ENCODE assay signal across 16 mouse cellular contexts in the genomic region with DNA sequence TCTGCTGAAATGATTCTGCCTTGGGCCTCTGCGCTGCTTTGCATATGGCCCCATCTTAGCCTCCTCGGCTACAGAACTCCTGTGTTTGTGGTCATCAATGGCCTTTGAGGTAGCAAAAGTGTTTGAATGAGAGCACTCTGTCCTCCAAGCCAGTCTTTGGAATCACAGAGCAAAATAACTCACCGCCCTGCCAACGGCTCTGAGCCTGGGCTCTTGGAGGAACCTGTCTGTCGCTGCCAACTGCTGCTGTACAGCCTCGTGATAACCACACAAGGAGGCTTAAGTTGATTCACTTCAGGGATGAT. TPM values are rescaled to one million over a fixed set of nuclear protein-coding genes. Genes with fewer than 3 reads are reported as not detected.
DNase-seq lines count a peak whose midpoint lies in the region; ATAC-seq and TF ChIP-seq lines count a peak whose summit lies in the region.
"Had no signal": no experiment of that assay in that cellular context is flagged by ENCODE, and none has a peak within 500 bp of the region (broad histone marks: within the 10 kb centered on the region; RNA-seq: fewer than 3 reads in every experiment).

No protein-coding gene starts in this region.

- no peaks in the 10 kb centered on the region for H3K36me3 ChIP-seq in heart, embryonic 10.5 days
- H3K36me3 ChIP-seq: embryonic facial prominence, embryonic 12.5 days; forebrain, embryonic 12.5 days; hindbrain, embryonic 15.5 days; kidney, embryonic 15.5 days; limb, embryonic 13.5 days had no signal

- ATAC-seq in megakaryocyte, adult 5-6 weeks (ENCODE audit: poor library complexity, severe bottlenecking), result 0 out of 2 replicates have a peak, but pooled peaks have one; percentile 4
- ATAC-seq in megakaryocyte-erythroid progenitor cell, adult 5-6 weeks (replicated peaks; ENCODE audit: low FRiP score, low TSS enrichment, poor library complexity, severe bottlenecking), result no peak

- TF ChIP-seq CTCF in lung, adult 2 months (IDR thresholded peaks at IDR 0.05; ENCODE audit: insufficient read depth, low read length), result no peak
- TF ChIP-seq CTCF in cortical plate, adult 2 months (IDR thresholded peaks at IDR 0.05; ENCODE audit: extremely low read depth, insufficient read depth, low read length), result no peak

- no peak for TF ChIP-seq POLR2A in lung, adult 2 months (IDR thresholded peaks at IDR 0.05; ENCODE audit: borderline replicate concordance, extremely low read depth, low read depth, low read length)
- no peak for TF ChIP-seq POLR2A in cortical plate, adult 2 months (IDR thresholded peaks at IDR 0.05; ENCODE audit: extremely low read depth, insufficient read depth, low read length)

- DNase-seq in heart, adult 18-20 months, result peak; percentile 52 to 66
- DNase-seq in heart, embryonic 10.5 days (ENCODE audit: low spot score), result no peak
- peak; percentile 44 for DNase-seq in lung, adult 2 months
- no peak for DNase-seq in lung, postnatal 10 days
- DNase-seq in yolk sac, embryonic 10.5 days (ENCODE audit: low spot score), result no peak
- DNase-seq: gastrocnemius, postnatal 25 days had no signal

- peaks cover 17% of the 10 kb centered on the region for H3K27me3 ChIP-seq in heart, embryonic 10.5 days (ENCODE audit: insufficient read depth, poor library complexity, severe bottlenecking)
- H3K27me3 ChIP-seq: hindbrain, embryonic 15.5 days; kidney, embryonic 15.5 days; Patski had no signal

- no peak overlapping the region for H3K4me3 ChIP-seq in heart, embryonic 10.5 days
- no peak overlapping the region for H3K4me3 ChIP-seq in lung, adult 2 months (replicated peaks; ENCODE audit: extremely low read depth, low read depth, low read length)
- no peak overlapping the region for H3K4me3 ChIP-seq in cortical plate, adult 2 months (ENCODE audit: insufficient read depth, low read length)
- H3K4me3 ChIP-seq: embryonic facial prominence, embryonic 12.5 days; forebrain, embryonic 12.5 days; hindbrain, embryonic 15.5 days; kidney, embryonic 15.5 days; limb, embryonic 13.5 days had no signal

- H3K4me1 ChIP-seq in heart, embryonic 10.5 days, result peaks cover 51% of the 10 kb centered on the region
- H3K4me1 ChIP-seq in lung, adult 2 months (ENCODE audit: control insufficient read depth, insufficient read depth, low read length), result peaks cover 34% of the 10 kb centered on the region
- peaks cover 11% of the 10 kb centered on the region for H3K4me1 ChIP-seq in cortical plate, adult 2 months (ENCODE audit: control insufficient read depth, insufficient read depth, low read length)
- H3K4me1 ChIP-seq: forebrain, embryonic 12.5 days had no signal

- H3K27ac ChIP-seq in heart, embryonic 10.5 days, result no peak overlapping the region
- 0 out of 2 replicates have a peak overlapping the region, but pooled peaks have one; percentile 24 for H3K27ac ChIP-seq in cortical plate, adult 2 months (ENCODE audit: insufficient read depth, low read length)
- H3K27ac ChIP-seq: embryonic facial prominence, embryonic 12.5 days; forebrain, embryonic 12.5 days; hindbrain, embryonic 15.5 days; limb, embryonic 13.5 days had no signal

- no peaks in the 10 kb centered on the region for H3K9me3 ChIP-seq in heart, embryonic 10.5 days
- H3K9me3 ChIP-seq: embryonic facial prominence, embryonic 12.5 days; forebrain, embryonic 12.5 days; hindbrain, embryonic 15.5 days; kidney, embryonic 15.5 days; limb, embryonic 13.5 days had no signal

- 75% methylated on average over 6 of the region's 6 CpGs for WGBS in heart, embryonic 10.5 days
- 54% methylated on average over 6 of the region's 6 CpGs for WGBS in lung, adult 2 months

RNA-seq across cellular contexts. Expression of gene Hip1r, which starts 7.8 kb away (rescaled TPM):
- total RNA-seq in heart, adult 18-20 months (2021), result 10 to 100 TPM; 11.1 to 11.3 TPM
- polyA plus RNA-seq in heart, embryonic 10.5 days (2016; fragmentation: Nextera tagmentation; extraction: Ambion mirVana), result 6.5 and 8.4 TPM in 2 replicates
- polyA plus RNA-seq in lung, adult 2 months (2012; rRNA removed), result 31.9 and 36.4 TPM in 2 replicates
- 42.1 and 46.6 TPM in 2 replicates for polyA plus RNA-seq in cortical plate, adult 2 months (2012; rRNA removed)
- 6.0 and 6.6 TPM in 2 replicates for total RNA-seq in megakaryocyte, adult 5-6 weeks (2015)
- 12.1 and 13.0 TPM in 2 replicates for total RNA-seq in megakaryocyte, adult 5-6 weeks (2017)
- total RNA-seq in megakaryocyte-erythroid progenitor cell, adult 5-6 weeks (2014; fragmentation: Nextera tagmentation), result 9.3 and 9.5 TPM in 2 replicates
- total RNA-seq in megakaryocyte-erythroid progenitor cell, adult 5-6 weeks (2017), result 13.7 and 30.9 TPM in 2 replicates

RNA-seq across cellular contexts. Expression of gene Ccdc62, which starts 50.7 kb away (rescaled TPM):
- 1 to 10 TPM; 3.8 to 4.1 TPM for total RNA-seq in heart, adult 18-20 months (2021)
- polyA plus RNA-seq in heart, embryonic 10.5 days (2016; fragmentation: Nextera tagmentation; extraction: Ambion mirVana), result 3.7 and 5.7 TPM in 2 replicates
- polyA plus RNA-seq in lung, adult 2 months (2012; rRNA removed), result 2.0 and 3.2 TPM in 2 replicates
- polyA plus RNA-seq in cortical plate, adult 2 months (2012; rRNA removed), result 5.4 and 6.5 TPM in 2 replicates
- total RNA-seq in megakaryocyte, adult 5-6 weeks (2015), result 1.1 and 1.5 TPM in 2 replicates
- total RNA-seq in megakaryocyte, adult 5-6 weeks (2017), result 0.16 and 0.62 TPM in 2 replicates
- 2.1 and 3.3 TPM in 2 replicates for total RNA-seq in megakaryocyte-erythroid progenitor cell, adult 5-6 weeks (2014; fragmentation: Nextera tagmentation)
- 2.6 and 4.2 TPM in 2 replicates for total RNA-seq in megakaryocyte-erythroid progenitor cell, adult 5-6 weeks (2017)

RNA-seq across cellular contexts. Expression of gene Vps37b, which starts 50.9 kb away (rescaled TPM):
- 10 to 100 TPM; 15.1 to 15.2 TPM for total RNA-seq in heart, adult 18-20 months (2021)
- polyA plus RNA-seq in heart, embryonic 10.5 days (2016; fragmentation: Nextera tagmentation; extraction: Ambion mirVana), result 54.0 and 61.4 TPM in 2 replicates
- 36.6 and 39.3 TPM in 2 replicates for polyA plus RNA-seq in lung, adult 2 months (2012; rRNA removed)
- 48.4 and 48.7 TPM in 2 replicates for polyA plus RNA-seq in cortical plate, adult 2 months (2012; rRNA removed)
- 28.9 and 29.2 TPM in 2 replicates for total RNA-seq in megakaryocyte, adult 5-6 weeks (2015)
- 29.1 and 29.9 TPM in 2 replicates for total RNA-seq in megakaryocyte, adult 5-6 weeks (2017)
- total RNA-seq in megakaryocyte-erythroid progenitor cell, adult 5-6 weeks (2014; fragmentation: Nextera tagmentation), result 20.8 and 34.3 TPM in 2 replicates
- 12.8 and 15.5 TPM in 2 replicates for total RNA-seq in megakaryocyte-erythroid progenitor cell, adult 5-6 weeks (2017)

RNA-seq across cellular contexts. Expression of gene Gm43518, which starts 54.0 kb away (rescaled TPM):
- total RNA-seq in heart, adult 18-20 months (2021), result 1 to 10 TPM in 1 of 2 experiments, not detected in 1; 1.1 TPM
- polyA plus RNA-seq in heart, embryonic 10.5 days (2016; fragmentation: Nextera tagmentation; extraction: Ambion mirVana), result 2.4 and 2.7 TPM in 2 replicates
- polyA plus RNA-seq in lung, adult 2 months (2012; rRNA removed), result 0.41 and 0.53 TPM in 2 replicates
- 1.0 and 1.8 TPM in 2 replicates for polyA plus RNA-seq in cortical plate, adult 2 months (2012; rRNA removed)
- not detected in 2 replicates for total RNA-seq in megakaryocyte, adult 5-6 weeks (2015)
- 0.73 TPM in 1 of 2 replicates, not detected in the other for total RNA-seq in megakaryocyte, adult 5-6 weeks (2017)
- not detected in 2 replicates for total RNA-seq in megakaryocyte-erythroid progenitor cell, adult 5-6 weeks (2014; fragmentation: Nextera tagmentation)
- not detected in 2 replicates for total RNA-seq in megakaryocyte-erythroid progenitor cell, adult 5-6 weeks (2017)
- total RNA-seq: gastrocnemius, postnatal 25 days; monocyte, adult 5-6 weeks had no signal

Comparison
In these comparisons a context has a peak if more than half of its experiments do, and no peak if none do; other contexts are left out.
1. DNase-seq: peak in heart, adult 18-20 months (2 of 2) and lung, adult 2 months (single experiment); none in heart, embryonic 10.5 days (single experiment), lung, postnatal 10 days (single experiment) and yolk sac, embryonic 10.5 days (single experiment).